Mouse (Mus musculus) kidney, postnatal 25 days (tissue): ENCODE measurements around the gene Klf11.
A peak's percentile ranks its signal among the peaks of the same experiment; 100 is the strongest.

ENCODE experiments used
- DNase-seq, 2 experiments: peaks; one replicate each; pipeline ENCODE4 v3.0.0; 2021; ENCODE audit warnings: mixed read lengths in 2 of 2

The Klf11 gene

GRCm38 (mm10) chr12:24705502-24706263 lies 54.6 kb downstream of the Klf11 start:
- DNase-seq, result peak in 1 of 2 experiments; percentile 78

- DNase-seq, result peak; percentile 64 to 87
Observed at GRCm38 (mm10) chr12:24706764-24707479, 55.8 kb downstream of the Klf11 start.

- DNase-seq, result no peak
Observed at GRCm38 (mm10) chr12:24707480-24707802, 56.4 kb downstream of the Klf11 start.

GRCm38 (mm10) chr12:24707954-24708823 lies 57.1 kb downstream of the Klf11 start, which contains the start of gene Rrm2:
Gene Rrm2 (plus strand): TSS chr12:24708241.
- DNase-seq, result peak; percentile 97

- no peak for DNase-seq
Observed at GRCm38 (mm10) chr12:24708824-24709218, 57.7 kb downstream of the Klf11 start.

GRCm38 (mm10) chr12:24709409-24709808 lies 58.3 kb downstream of the Klf11 start:
- peak in 1 of 2 experiments; percentile 52 for DNase-seq

GRCm38 (mm10) chr12:24709831-24710508 lies 58.9 kb downstream of the Klf11 start:
- peak; percentile 58 to 68 for DNase-seq

GRCm38 (mm10) chr12:24710672-24711071 lies 59.6 kb downstream of the Klf11 start:
- DNase-seq, result no peak
